Mouse (Mus musculus) splenic B cell, adult 2 months (primary cell): ENCODE measurements at regions not wholly inside any gene's neighbourhood (a gene's known extent, or its start where the extent isn't known, plus 50 kb on each side); places are given as distances from the start of the nearest gene placed in this dataset.
"Not testable (repeated sequence)": the region's sequence is repeated elsewhere in the genome, so short reads cannot be mapped to it uniquely, and the experiment has no call there.

Experiments used
- DNase-seq: peaks from one replicate; pipeline ENCODE4 v3.0.0-alpha.2; 2011; ENCODE audit warnings: low read depth, low spot score
- H3K27me3 ChIP-seq: 2 replicates; pipeline ENCODE4 v1.6.1; 2012; ENCODE audit warnings: mild to moderate bottlenecking, low read length, moderate library complexity, mixed read lengths; ENCODE audit not compliant: control insufficient read depth, poor library complexity, insufficient read depth, severe bottlenecking
- H3K36me3 ChIP-seq: 2 replicates; pipeline ENCODE4 v1.6.1; 2012; ENCODE audit warnings: mild to moderate bottlenecking, low read length, moderate library complexity, mixed read lengths; ENCODE audit not compliant: control insufficient read depth, poor library complexity, insufficient read depth, severe bottlenecking

DNA sequence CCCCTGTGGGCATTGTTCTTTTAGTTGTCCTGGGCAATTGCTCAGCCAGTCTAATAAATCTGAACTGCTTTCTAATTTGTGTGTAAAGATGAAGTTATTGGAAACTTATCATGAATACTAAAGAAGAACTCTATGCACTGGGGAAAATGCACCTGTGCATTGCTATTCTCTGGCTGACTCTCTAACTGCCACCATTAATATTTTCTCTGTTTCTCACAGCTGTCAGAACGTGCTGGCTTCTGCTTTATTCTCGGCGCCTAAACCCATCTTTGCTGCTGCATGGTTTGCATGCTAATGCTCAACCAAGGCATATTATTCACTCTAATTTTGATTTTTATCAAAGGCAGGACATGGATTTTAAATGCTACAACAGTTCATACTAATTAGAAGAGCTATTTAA, 128.9 kb upstream of the Gm527 start:
- no peak for DNase-seq
- H3K36me3 ChIP-seq: no peaks in the 10 kb centered on the region
- H3K27me3 ChIP-seq: no peaks in the 10 kb centered on the region

DNA sequence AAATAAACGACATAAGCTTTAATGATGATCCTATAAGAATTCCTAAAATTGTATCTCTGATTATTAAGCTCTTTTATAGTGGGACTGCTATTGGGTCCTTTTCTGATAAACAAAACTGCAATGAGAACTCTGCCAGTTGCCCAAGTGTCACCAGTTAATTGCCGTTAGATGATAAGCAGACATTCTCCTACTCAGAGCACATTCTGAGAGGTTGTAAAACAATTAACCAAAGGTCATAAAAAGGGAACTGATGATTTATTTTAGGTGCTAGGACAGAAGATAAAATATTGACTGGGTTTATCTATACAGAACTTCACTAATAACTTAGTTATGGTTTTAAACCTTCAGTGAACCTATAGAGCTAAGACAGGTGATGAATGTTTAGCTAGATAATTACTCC, 109.2 kb upstream of the Gm527 start:
- not testable (repeated sequence) for DNase-seq, H3K27me3 ChIP-seq, H3K36me3 ChIP-seq

DNA sequence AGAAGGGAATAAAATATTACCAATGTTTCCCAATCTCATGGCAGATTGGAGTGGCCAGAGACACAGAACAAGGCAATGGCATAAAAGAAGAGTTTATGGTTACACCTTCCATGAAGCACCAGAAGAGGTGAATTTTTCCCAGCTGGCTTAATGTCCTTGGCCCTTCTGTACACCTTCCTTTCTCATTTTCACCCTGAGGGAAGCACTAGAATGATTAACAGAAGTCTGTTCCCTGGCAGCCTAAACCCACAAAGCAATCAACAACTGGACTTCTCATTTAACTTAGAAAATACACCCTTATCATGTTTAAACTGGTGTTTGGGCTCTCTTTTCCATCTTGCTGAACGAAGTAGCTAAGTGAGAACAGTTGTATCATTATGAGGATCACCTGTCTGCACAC, 107.6 kb upstream of the Gm527 start:
- no peak for DNase-seq
- H3K27me3 ChIP-seq: no peaks in the 10 kb centered on the region

DNA sequence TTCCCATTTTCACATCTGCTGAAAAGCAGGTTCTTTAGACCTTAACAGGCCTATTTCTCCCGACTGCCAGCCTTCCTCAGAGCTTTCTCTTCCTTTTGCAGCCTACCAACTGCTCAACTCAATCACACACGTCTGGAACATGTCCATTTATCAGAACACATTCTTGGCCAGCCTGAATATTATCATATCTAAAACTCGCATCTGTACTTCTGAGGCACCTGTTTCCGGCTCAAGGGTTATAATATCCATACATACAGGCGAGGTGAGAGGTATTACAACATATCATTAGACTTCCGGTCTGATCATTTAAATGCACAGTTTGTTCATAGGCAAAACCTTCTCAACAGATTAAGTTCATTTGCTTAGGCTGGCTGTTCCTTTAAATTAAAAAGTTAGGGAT, 101.8 kb upstream of the Gm527 start:
- no peaks in the 10 kb centered on the region for H3K27me3 ChIP-seq
- DNase-seq: no peak
- no peaks in the 10 kb centered on the region for H3K36me3 ChIP-seq

More for the DNA sequence above, 107.6 kb upstream of the Gm527 start:
- H3K36me3 ChIP-seq: no peaks in the 10 kb centered on the region

DNA sequence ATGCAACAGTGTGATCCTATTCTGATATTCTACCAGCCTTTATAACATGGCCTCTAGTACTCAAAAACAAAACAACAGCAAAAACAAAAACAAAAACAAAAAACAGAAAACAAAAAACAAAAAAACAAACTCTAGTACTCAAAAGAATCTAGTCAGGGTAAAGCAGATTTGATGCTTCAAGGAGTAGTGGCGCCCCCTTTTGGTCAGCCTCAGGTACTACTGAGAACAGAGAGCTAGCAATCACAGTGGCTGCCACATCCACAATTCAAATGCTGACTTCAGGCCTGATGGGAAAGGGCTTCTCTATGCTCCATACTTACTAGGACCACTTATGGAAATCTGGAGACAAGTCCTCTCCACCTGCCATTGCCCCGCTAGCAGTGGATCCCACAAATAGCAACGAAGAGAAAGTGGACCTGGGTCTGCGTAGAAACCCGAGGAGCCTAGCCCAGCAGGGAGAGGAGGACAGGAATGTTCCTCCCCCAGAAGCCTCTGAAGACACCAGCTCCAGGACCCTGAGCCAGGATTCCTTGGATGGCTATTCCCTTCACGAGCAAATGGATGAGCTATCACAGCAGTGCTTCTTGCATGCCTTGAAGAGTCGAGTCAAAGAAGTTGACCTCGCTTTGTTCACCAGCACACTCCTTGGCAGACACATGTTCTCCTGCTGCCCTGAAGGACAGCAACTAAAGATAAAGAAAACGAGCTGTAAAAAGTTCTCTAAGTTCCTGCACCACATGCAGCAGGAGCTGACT, 100.5 kb upstream of the Gm527 start:
- H3K36me3 ChIP-seq: no peaks in the 10 kb centered on the region
- no peak for DNase-seq
- no peaks in the 10 kb centered on the region for H3K27me3 ChIP-seq

DNA sequence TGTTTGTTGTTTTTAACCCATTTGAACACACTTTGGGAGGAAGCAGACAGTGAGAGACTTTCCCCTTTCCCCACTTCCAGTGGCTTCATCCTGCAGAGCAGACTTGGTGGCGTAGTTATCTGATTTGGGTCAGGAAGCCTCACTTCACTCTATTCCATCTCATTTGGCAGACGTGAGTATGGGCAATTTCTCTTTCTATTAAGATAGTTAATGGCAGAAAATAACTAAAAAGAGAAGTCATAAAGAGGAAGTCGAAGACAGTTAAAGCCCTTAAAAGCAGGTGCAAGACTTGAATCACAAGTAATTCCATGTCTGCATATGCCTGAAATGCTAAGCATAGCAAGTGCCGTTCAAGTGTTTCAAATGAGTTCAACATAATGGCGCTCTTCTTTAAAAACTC, 97.0 kb upstream of the Gm527 start:
- H3K36me3 ChIP-seq: no peaks in the 10 kb centered on the region
- H3K27me3 ChIP-seq: no peaks in the 10 kb centered on the region
- DNase-seq: no peak

DNA sequence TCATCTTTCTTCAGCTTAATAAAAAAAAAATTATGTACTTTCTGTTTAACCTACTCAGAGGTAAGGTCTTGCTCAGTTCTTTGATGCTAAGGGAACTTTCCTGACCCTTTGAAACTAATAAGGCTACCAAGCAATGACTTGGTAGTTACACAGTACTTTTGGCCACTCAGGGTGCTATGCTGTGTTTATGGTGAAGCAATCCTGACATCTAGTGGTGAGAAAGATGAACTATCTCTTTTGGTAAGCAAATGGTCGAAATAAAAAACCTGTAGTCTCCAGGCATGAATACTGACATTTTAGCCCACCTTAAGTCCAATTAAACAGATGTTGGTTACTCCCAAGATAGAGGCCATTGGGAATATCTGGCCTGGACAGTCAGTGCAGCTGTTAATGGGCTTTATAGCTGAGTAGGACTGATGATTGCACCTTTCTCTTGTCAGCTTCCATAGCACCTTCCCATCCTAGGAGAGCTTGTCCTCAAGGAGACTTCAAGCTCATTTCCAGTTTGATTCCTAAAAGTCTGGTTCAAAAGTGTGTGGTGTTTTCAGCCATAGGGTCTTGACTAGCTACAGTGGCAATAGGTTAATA, 88.0 kb upstream of the Gm527 start:
- DNase-seq: peak; percentile 49

DNA sequence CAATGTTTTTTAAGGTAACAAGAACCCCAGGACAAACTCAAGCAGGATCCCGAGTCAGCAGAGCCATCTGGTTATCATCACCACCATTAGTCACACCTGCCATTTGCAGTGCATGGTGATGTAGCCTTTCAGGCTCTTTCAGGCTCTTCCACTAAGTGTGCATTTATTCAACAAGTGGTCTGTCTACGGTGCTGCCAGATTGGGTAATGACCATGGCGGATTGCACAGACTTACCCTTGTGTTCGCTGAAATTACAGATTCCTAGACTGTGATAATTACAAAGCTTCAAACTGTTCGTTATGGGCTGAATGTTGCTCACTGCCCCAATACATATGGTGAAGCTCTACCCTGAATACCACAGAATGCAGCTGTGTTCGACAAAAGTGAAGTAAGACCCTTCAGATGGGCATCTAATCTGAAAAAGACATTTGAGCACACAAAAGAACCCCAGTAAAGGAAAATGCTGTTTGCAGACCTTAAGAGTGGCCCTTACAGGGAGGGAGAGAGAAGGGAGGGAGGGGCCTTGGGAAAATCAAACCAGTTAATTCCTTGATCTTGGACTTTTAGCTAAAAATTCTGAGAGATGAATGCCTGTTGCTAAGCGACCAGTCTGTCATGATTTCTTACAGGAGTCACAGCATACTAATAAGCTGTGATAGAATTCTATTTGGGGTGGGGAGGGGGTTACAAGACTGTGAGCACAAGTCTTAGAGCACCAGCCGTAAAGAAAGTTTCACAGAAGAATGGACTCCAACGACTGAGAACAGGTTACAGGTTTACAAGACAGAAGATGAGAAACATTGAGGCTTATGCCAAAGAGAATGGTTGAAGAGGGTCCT, 85.2 kb upstream of the Gm527 start:
- Histone ChIP-seq H3K27me3 (no peaks in the 10 kb centered on the region), H3K36me3 (no peaks in the 10 kb centered on the region)
- DNase-seq: no peak

More for the DNA sequence above, 88.0 kb upstream of the Gm527 start:
- Histone ChIP-seq H3K27me3 (no peaks in the 10 kb centered on the region), H3K36me3 (no peaks in the 10 kb centered on the region)

DNA sequence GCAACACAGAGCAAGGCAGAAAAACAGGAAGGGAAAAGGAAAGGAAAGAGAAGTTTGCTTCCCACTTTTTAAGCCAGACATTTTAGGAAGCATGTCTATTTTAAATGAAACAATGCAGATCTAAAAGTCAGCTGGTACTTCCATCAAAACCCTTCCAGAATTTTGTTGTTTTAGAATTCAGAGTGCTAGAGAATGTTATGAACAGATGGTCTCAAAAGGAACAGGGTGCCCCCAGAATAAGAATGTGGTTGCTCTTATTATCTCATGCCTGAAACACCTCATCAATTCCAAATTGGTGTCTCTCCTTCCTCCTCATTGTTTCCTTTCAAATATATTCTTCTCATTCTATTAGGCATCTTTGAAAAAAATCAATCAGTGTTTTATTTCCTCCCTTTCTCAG, 60.0 kb upstream of the Gm527 start:
- no peak for DNase-seq
- no peaks in the 10 kb centered on the region for H3K36me3 ChIP-seq
- no peaks in the 10 kb centered on the region for H3K27me3 ChIP-seq
